Mouse (Mus musculus) spleen, adult 12 weeks (tissue): Measurements from ENCODE around the gene Ang.

Experiments used
- DNase-seq: peaks from one replicate; pipeline ENCODE4 v3.0.0; 2022; ENCODE audit warnings: low spot score

Ang gene

DNA sequence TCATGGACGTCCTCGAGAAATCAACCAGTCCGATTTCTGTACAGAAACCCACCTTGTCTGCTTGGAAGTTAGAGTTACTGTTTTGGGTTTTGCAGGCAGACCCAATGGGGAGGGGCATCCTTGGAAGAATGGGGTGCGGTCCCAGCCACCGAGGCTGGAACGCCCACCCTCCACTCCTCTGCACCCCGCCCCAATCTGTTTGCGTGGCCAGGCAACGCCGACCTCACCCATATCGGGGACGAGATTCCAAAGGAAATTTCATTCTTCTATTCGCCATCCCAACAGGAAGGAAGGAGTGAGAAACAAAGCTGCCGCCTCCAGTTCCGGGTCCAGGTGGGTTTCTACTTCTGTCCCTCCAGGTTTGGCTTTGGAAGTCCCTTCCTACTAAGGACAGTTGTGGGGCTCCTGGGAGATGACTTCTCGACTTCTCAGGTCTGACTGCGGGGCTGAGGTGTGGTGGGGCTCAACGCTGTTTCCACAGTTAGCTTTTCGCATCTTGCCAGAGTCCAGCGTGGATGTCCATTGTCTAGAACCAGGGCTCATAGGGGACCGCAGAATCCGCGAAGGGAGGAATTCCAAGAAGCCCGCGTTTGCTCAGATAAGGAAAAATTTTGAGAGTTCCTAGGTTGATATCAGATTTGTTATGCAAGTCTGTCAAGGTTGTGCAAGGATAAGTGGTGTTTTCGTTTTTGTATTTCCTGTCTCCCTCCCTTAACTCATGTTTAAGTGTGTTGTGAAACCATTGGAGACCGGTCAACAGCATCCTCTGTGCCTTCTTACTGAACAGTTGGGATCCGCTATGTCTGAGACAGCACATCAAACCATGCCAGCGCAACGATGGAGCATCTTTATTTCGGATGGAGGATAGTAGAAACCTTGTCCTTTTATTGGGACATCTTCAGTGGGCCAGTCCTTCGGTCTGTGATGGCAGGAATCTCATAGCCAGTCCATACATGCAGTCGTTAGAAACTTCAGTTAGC, at the start of gene Ang, which contains the start of gene Rnase4:
Ang (plus strand) TSS at position 230 of the 980 bp plus-strand sequence.
Rnase4 (plus strand) TSS at position 157 of the 980 bp plus-strand sequence.
- no peak for DNase-seq

DNA sequence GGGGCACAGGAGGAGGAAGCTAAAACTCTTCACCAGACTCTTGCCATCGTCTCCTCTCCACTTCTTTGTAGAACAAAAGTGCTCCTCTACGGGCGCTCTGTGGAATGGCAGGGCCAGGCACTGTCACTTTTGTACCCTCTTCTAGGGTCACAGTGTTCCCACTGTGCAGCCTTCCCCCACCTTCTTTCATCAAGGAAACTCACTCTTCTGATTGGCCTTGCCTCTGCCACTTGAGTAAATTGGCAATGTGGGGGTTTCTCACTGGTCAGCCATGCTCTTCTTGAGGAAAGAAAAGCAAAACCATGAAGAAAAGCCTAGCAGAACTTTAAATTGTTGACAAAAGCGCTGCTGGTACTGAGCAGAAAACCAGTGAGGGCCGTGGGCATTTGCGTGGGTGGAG, 49.2 kb upstream of the Ang start, which contains the start of gene Rnase9:
Rnase9 (minus strand) TSS at position 101 of the 400 bp plus-strand sequence.
- DNase-seq, result no peak

DNA sequence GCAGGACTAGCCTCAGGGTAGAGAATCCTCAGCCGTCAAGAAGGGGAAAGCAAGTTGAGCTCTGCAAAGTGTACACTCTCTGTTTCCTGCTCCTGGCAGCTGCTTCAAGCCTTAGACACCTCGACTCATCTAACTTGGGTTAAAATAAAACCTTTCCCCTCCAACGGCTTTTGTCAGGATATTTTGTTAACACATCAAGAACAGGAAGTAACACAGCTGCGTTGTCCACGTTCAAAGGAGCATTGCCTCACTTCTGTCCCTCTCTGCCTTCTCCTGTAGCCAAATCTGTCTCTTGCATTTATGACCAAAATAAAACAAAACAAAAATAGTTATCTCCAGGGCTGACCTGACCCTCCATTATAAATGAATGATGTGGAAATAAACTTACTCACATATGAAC, 43.1 kb upstream of the Ang start:
- DNase-seq, result no peak

DNA sequence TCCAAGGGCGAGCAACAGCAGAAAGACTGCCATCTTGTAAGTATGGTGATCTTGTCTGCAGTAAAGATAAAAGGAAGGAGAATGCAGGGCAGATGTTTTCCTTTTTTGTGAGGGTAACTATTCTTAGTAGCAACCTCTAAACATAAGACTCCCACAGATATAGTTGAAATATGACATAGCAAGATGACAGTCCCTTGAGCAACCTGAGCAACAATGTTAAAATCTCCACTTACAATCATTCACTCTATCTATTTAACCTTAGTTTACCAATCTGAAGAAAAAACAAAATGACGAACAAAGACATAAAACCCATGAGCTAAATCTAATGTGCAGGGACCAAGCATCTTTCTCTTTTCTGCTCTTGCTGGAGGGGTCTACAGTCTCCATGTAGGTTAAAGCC, 40.9 kb upstream of the Ang start, which contains the start of gene Rnase11:
Rnase11 (minus strand) TSS at position 101 of the 400 bp plus-strand sequence.
- DNase-seq, result no peak

DNA sequence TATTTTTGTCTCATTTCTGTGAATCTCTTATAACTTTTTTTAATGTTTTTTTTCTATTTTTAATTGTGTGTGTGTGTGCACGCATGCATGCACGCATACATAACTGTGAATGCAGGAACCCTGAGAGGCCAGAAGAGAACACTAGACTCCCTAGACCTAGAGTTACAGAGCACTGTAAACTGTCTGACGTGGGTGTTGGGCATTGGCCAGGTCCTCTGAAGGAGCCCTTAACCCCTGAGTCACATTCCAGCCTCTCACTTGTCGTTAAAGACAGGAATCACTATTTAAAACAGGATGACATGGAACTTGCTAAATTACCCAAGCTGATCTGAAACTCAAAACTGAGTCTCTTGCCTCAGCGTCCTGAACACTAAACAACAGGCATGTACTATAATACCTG, 39.0 kb upstream of the Ang start:
- DNase-seq, result no peak

DNA sequence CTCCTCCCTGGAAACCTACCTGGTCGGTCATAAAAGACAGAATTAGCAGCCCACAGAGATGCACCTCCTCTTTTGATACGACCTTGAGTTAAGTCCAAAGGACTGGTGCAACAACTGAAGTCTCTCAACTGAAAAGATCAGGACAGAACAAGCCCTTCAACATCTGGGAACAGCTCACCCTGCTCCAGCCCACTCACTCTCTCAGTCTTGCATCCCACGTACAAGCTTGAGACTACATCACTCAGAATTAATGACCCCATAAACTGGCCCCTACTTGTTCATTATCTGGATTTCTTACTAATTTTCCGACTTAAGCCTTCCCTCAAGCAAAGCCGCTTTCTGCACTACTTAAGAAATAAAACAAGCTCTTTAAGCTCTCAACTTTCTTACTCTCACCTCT, 37.8 kb upstream of the Ang start:
- DNase-seq, result no peak

DNA sequence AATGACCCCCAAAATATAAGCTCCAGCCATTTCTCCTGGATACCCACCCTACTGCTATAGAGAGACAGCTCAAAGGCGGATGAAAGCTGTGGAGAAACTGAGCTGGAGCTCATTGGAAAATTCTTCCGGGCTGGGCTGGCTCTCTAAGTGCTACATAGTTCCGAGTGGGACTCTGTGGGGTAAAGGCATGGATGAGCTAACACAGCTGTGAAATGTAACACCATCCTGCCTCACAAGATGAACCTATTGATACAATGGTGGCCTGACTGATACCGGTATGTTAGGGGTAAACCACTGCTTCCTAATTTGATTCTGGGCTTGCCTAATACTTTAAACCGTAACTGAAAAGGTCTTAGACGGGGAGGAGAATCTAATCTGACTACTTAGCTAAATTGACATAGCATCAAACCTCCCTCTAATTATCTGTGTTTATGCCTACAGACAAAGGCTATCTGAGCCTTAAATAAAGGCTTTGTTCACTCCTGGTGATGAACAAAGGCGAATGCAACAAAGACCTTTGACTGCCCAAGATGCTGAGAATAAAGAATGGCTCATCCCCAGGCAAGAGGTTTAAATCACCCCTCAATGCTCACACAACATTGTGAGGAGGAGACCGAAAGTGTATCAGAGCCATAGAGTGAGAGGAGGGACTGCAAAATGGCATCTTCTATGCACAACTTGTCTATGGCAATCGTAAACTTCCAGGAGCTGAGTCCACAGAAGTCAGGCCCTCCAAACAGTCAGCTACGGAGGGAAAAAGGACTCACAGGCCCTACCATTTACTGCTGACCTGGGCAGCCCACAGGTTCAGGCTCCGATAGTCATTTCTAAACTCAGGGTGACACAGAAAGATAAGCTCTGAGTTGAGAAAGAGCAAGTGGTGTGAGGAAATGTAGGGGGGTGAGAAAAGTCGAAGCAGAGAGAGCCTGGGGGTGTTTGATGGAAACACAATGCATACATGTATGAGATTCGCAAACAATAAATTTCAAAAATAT, 36.4 kb upstream of the Ang start:
- no peak for DNase-seq

DNA sequence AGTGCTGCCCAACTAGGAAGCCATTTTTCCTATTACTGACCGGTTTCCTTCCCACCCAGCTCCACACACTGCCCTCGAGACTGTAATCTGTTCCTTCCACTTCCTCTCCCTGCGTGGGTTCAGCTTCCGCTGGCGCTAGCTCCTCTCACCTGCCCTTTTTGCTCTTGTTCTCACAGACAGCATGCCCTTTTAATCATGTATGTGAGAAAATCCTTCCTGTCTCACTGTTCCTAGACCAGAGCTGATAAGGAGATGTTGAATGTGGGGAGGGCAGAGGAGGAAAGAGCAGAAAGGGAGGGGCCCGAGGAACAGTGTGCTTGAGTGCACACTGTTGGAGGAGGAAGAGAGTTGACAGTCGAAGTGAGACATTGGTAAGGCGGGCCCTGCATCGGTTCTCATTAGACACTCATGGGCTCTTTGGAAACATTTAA, 33.5 kb upstream of the Ang start, which contains the start of gene Rnase12:
Rnase12 (minus strand) TSS at position 261 of the 431 bp plus-strand sequence.
- no peak for DNase-seq

DNA sequence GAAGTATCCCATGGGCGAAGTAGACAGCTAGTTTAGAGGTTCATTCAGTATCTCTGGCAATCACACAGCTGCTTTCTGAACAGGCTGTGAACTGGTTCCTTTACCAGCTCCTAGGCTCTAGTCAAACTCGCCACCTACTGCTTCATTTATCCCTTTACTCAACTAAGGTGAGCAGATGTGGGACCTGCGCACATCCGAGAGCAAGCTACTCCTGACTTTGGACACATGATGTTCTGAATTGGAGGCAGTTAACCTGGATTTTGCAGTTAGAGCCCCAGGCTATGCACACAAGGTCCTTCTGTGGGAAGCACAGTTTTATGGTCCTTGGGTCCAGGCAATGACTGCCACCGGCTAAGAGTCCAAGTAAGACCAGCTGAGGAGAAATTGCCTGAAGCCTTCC, 30.2 kb upstream of the Ang start:
- DNase-seq, result no peak

DNA sequence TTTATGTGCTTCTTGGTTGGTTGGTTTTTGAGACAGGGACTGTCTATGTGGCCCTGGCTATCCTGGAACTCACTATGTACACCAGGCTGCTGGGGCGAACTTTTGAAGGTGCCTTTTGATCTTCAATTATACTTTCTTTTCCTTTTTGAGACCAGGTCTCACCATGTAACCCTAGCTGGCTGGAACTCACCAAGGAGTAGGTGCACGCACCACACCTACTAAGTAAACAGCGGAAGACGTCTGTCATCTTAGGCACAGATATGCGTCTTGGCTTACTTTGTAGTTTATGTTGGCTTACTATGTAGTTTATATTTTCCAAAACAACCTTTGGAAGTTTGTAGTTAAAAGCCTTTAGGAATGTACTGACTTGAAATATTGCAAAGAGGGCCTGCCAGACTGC, 22.0 kb upstream of the Ang start:
- no peak for DNase-seq

DNA sequence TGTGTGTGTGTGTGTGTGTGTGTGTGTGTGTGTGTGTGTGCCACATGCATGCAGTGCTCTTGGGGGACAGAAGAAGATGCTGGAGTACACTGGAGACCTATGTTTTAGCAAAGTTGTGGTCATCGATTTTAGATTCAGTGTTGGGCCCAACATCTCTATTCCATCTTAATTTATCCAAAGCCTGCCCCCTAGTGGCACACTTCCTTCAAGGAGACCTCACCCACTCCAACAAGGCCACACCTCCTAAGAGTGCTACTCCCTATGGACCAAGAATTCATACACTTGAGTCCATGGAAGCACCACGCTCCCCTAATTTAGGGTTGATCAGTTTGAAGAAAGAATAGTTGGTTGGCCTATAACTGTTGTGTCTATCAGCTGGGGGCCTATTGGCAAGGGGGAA, 21.3 kb upstream of the Ang start:
- peak; percentile 27 for DNase-seq

DNA sequence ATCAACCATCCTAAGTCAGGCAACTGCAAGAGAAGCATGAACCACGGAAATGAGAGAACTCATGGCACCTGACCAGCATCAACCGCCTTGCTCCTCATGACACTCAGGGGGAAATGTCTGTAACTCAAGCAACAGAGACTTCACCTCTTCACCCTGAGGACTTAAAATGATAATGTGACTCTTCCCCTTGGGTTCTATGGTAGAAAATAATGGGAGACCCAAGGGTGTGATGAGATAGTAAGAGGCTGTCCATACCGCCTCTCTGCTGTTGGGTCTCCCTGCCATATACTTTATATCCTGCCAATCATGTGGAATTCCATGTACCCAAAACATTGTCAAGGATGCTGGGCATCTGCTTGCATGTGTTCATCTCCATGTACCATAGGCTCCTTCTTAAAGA, 16.6 kb upstream of the Ang start, which contains the start of gene Olfr750:
Olfr750 (minus strand) TSS at position 101 of the 400 bp plus-strand sequence.
- DNase-seq, result no peak

DNA sequence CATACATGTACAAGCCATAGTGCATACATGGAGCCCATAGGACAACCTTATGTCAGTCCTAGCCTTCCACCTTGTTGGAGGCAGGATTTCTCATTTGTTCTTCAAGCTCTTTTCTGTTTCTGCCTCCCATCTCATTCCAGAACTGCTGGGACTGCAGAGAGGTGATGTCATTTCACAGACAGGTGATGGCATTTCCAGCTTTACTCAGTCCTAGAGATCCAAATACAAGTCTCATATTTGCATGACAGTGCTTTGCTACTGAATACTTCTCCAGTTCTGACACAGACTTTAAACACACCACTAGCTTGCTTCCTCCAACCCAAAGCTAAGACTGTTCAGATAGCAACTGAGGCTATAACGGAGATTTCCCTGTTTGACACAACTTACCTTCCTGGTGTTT, 11.8 kb upstream of the Ang start:
- no peak for DNase-seq

DNA sequence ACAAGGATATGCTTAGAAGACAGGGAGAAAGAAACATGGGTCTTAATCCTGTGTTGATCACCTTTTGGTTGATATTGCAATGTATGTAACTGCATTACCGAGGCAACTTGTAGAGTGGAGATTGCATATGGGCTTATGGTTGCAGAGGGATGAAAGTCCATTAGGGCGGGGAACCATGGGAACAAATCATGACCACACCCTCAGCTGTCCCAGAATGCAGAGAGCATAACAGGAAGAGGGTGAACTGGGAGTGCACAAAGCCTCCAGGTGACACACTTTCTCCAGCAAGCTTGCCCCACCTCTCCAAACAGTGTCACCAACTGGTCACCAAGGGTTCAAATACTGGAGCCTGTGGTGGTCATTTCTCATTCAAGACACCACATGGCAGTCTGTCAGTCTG, 9.9 kb upstream of the Ang start:
- DNase-seq, result no peak

DNA sequence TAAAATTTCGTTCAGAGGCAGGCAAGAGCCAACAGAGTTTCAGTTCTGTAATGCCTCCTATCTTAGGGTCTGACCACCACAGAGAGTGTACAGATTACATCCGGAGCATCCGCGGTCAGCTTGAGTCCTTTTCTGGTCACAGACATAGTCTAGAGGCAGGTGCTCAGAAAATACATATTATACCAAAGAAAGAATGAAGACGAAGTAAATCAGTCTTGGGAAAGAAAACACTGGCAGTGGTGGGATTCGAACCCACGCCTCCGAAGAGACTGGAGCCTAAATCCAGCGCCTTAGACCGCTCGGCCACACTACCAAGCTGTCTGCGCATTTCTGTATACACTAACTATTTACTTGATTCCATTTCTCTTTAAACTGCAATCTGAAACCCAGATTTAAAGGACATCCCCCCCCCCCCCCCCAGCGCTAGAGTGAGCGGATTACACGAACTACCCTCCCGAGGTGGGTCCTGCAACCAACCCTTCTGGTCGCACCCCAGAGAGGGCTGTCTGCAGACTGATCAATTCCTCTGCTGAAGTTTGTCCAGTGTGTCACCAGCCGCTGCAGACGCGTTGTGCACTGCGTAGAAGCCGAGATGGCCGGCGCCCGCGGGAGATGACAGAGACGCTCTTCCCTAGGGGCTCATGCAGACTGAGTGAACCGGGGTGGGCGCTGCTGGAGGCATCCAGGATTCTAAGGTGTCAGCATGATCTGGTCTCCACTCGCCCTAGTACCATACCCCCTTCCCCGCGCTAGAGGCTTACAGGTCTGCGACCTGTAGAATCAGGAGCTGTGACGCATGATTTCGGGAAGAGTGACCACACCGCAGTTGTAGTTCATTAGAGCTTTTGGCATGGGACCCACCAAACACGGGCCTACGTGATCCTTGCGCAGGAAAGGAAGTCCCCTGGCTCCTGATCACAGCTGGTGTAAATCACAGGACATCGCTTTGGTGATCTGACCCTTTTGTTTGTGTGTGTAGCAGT, 8.1 kb upstream of the Ang start:
- DNase-seq, result peak; percentile 45

DNA sequence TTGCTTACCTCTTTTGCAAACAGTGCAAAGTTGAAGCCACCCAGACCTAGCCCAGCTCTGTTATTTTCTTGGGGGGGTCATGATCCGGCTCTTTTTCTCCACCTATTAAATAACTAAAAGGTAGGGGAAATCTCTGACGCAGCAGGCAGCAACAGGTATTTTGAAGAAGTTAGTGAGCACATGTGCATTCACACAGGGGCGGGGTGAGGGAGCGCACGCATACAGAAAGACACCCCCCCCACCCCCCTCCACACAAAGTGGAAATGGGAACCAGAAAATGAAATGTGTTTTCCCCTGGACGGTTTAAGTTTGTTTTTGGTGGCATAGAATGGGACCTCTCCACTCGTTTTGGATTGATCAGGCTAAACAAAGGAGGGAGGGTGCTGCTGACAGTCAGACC, 7.1 kb upstream of the Ang start:
- DNase-seq, result no peak

DNA sequence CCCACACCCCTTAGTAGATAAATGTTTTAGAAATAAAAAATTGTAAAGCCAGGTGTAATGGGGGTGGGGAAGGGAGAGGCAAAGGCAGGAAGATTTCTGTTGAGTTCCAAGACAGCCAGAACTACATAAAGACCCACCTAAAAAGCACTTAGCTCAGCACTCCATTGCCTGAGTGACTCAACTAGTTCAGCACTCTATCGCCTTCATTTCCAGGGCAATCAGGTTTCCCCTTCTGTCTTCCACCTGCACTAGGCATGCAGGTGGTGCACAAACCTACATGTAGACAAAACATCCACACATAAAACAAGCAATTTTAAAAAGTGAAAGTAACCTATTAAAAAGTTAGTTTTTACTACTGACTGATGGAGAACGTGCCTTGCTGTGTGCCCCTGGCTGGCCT, 5.9 kb upstream of the Ang start:
- no peak for DNase-seq

DNA sequence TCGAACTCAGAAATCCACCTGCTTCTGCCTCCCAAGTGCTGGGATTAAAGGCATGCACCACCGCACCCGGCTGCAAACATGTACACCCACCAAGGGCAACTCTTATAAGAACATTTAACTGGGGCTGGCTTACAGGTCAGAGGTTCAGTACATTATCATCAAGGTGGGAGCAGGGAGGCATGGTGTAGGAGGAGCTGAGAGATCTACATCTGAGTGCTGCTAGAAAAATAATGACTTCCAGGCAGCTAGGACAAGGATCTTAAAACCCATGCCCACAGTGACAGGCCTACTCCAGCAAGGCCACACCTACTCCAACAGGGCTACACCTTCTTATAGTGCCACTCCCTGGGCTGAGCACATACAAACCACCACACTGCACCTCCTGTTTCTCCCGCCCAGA, 5.0 kb upstream of the Ang start:
- DNase-seq, result no peak

DNA sequence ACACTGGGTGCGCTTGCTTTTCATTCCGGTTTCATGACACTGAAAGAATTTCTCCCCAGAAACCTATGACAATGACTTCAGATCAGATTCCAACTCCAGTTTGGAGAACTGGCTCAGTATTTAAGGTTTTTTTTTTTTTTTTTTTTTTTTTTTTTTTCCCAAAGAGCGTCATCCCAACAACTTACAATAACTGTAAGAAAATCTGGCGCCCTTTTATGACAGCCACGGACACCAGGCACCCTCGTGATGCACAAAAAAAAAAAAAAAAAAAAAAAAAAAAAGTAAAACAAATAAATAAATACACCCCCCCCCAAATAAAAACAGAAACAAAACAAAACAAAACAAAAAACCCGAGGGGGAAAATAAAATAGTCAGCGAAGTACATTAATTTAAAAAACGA, 3.2 kb upstream of the Ang start:
- no peak for DNase-seq

DNA sequence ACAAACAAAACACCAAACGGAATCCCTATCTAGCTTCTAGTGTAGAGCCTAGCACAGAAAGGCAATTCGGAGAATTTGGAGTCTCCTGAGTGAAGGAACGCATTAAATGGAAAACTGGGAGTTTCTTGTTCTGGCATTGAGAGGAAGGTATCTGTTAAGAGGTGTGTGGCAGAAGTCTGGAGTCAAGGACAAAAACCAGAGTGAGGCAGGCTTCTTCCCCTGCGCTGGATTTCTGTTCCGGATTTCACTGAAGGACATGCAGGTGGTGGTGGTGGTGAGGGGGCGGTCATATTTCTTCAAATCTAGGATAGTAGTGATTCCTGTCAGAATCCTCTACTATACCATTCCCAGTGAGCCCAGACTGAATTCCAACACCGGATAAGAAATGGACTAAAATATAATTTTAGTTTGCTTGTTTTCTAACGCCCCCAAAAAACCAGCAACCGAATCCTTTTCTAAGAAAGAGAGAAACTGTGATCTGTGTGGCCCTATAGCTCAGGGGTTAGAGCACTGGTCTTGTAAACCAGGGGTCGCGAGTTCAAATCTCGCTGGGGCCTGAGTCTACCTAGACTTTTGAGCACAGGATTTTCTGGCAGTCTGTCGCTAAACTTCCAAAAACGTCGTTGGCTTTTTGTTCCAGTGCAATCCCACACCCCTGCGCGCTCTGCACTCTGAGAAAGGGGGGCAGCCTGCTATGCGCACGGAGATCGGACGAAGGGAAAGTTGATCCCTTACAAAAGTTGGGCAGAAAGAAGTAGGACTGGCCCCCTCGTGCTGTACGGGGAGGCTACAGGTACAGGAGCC, 2.6 kb upstream of the Ang start:
- peak; percentile 68 for DNase-seq
